Mouse (Mus musculus) hindbrain, embryonic 10.5 days (tissue): ENCODE results near the gene 6030452D12Rik. TPM values are rescaled to one million over a fixed set of nuclear protein-coding genes. Genes with fewer than 3 reads are reported as not detected.

Experiments used
- DNase-seq: peaks from one replicate; pipeline ENCODE4 v3.0.0-alpha.2; 2017; ENCODE audit warnings: low spot score
- H3K27ac ChIP-seq: fragments of 300-500 bp; sonication (generic); 2 replicates; pipeline ENCODE4 v1.5.1; 2016; ENCODE audit warnings: mild to moderate bottlenecking, moderate library complexity
- H3K27me3 ChIP-seq: fragments of 300-500 bp; sonication (generic); 2 replicates; pipeline ENCODE4 v1.6.1; 2016; ENCODE audit warnings: mild to moderate bottlenecking; ENCODE audit not compliant: poor library complexity, insufficient read depth, severe bottlenecking
- H3K36me3 ChIP-seq: fragments of 300-500 bp; sonication (generic); 2 replicates; pipeline ENCODE4 v1.6.1; 2016; ENCODE audit warnings: mild to moderate bottlenecking, moderate library complexity
- H3K4me1 ChIP-seq: fragments of 300-500 bp; sonication (generic); replicated peaks from 2 replicates; pipeline ENCODE4 v1.6.1; 2016; ENCODE audit warnings: mild to moderate bottlenecking
- H3K4me3 ChIP-seq: fragments of 300-500 bp; sonication (generic); 2 replicates; pipeline ENCODE4 v1.5.1; 2016; ENCODE audit warnings: mild to moderate bottlenecking, moderate library complexity
- H3K9me3 ChIP-seq: fragments of 300-500 bp; sonication (generic); 2 replicates; pipeline ENCODE4 v1.6.1; 2016; ENCODE audit warnings: mild to moderate bottlenecking, moderate library complexity
- WGBS: fragments of 180-500 bp; shearing (Covaris S2); methylation state at CpG from one replicate; pipeline ENCODE4 v1.1.7; 2016; 5-methylcytosine and 5-hydroxymethylcytosine counted together
- polyA plus RNA-seq: library from polyadenylated mRNA; unstranded; fragments of >200 nt; fragmentation: Nextera tagmentation; extraction: Ambion mirVana; gene quantifications from 2 replicates; pipeline ENCODE4 v1.2.1, GENCODE M21; 2016

Gene 6030452D12Rik
- polyA plus RNA-seq = not detected in 2 replicates

DNA sequence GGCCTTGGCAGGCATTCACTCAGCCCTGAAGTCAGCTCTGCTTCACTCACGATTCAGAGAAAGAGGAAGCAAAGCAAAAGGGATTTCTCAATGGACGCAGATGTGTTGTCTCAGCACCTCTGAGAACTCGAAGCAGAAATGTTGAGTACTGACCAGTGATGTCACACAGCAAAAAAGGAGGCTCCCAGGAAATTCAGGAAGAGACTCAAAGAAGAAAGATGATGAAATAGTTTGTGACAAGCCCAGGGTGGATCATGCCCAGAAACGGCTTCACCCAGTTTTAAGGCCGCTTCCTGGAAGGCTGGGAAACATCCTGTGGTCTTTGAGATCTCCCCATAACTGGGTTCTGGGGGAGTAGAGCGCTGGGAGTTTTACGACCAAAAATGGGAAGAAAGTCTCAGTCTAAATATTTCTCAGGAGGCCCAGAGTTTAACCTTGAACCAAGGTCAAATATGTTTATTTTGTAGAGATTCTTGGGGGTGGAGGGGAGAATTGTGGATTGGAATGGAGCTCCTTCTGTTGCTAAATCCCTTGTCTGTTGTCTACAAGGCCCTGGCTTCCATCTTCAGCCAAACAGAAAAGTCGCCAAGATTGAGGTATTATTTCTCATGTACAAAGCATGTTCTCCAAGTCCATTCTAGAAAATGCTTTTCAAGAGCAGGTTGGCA is at the start of gene 6030452D12Rik:
TSS of gene 6030452D12Rik (plus strand) at position 505 of the 668 bp plus-strand sequence.
- Histone ChIP-seq H3K27ac (no peak within 1 kb of the TSS), H3K36me3 (no peaks in the 10 kb centered on the region), H3K27me3 (peaks cover 2% of the 10 kb centered on the region), H3K4me3 (no peak within 1 kb of the TSS), H3K4me1 (no peaks in the 10 kb centered on the region), H3K9me3 (no peaks in the 10 kb centered on the region; the same call in 1 of the 2 replicates)
- DNase-seq = no peak
- 84% methylated on average over 8 of the region's 8 CpGs for WGBS

DNA sequence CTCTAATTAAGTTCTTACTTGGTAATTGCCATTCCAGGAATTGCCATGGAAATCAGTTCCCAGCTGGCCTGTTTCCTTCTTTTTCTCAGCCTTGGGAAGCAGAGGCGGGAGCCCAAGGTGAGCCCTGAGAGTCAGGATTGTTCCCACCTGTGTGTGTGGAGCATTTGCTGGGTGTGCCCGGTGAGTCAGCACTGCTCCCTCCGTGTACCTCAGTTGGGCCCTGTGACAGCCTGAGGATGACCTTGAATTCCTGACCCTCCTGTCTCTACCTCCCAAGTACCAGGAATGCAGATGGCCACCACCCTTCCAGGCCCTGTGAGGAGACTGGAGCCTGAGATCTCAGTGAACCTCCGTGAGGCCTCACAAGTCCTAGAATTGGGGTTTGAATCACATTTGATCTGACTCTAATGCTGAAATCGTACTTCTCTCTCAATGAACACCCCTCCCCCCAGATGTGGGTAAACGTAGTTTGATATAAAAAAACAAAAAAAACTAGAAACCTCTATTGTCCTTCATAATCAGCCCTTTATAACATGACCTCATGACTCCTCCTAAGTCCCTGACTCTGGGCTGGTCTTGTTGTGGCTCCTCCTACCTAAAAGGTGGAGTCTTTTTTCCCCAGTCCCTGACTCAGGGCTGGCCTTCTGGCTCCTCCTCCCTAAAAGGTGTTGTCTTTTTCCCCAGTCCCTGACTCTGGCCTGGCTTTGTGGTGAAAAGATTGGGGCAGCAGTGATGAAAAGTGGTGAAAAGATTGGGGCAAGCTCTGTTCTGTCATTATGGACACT is 48.8 kb upstream of the 6030452D12Rik start:
- no peaks in the 10 kb centered on the region for H3K27me3 ChIP-seq
- 82% methylated on average over 6 of the region's 6 CpGs for WGBS
- no peaks in the 10 kb centered on the region; the same call in 1 of the 2 replicates for H3K4me1 ChIP-seq
- no peaks in the 10 kb centered on the region for H3K36me3 ChIP-seq
- DNase-seq = no peak
- no peak overlapping the region; the same call in 1 of the 2 replicates for H3K27ac ChIP-seq
- no peaks in the 10 kb centered on the region for H3K9me3 ChIP-seq
- no peak overlapping the region for H3K4me3 ChIP-seq

DNA sequence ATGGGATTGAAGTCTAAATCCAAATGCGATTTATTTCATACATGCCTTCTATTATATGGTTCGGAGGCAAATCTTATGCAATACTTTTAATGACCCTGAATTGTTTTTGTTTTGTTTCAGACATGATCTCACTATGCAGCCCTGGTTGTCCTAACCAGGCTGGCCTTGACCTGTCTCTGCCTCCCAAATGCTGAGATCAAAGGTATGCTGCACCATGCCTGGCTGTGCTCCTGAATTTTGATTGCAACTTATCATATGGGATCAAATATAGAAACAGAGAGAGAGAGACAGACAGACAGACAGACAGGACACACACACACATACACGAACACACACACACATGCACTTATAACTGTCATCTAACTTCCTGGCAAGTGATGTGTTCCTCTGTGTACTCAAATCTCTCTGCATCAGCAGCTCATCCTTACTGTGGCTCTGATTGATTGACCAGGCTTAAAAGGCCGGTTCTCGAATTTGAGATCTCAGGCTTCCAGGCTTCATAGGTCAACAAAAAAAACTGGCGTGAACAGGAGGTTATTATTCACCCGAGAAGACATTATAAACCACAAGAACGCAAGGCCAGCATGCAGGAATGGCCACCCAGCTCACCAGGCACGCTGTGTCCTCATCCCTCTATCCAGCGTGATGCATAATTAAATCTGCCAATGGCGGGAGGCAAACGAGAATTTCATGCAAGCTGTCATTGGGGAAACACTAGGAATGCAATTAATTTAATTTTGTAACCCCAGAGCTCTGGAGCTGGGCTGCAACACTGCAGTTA is 47.4 kb upstream of the 6030452D12Rik start:
- Histone ChIP-seq H3K27ac (no peak overlapping the region), H3K36me3 (no peaks in the 10 kb centered on the region), H3K4me3 (no peak overlapping the region), H3K27me3 (no peaks in the 10 kb centered on the region), H3K4me1 (no peaks in the 10 kb centered on the region; the same call in 1 of the 2 replicates), H3K9me3 (0 out of 2 replicates have a peak, but pooled peaks cover under 1% of the 10 kb centered on the region)
- 78% methylated on average over 12 of the region's 12 CpGs for WGBS
- DNase-seq = no peak

DNA sequence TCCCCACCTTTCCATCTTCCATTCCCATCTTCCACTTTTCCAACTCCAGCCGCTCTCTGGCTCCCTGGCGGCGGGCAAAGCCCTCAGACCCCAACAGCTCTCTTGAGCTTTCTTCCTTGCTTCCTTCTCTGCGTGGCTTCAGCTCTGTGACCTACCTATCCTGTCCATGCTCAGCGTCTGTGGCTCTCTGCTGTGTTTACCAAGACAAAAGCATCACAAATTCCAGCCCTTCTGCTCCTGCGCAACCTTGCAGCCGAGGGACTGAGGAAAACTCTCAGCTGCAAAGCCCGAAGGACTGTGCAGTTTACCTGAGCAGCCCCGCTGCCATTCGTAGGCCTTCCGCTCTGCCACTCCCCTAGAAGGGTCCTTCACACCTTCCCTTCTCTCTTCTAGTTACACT is 46.3 kb upstream of the 6030452D12Rik start:
- Histone ChIP-seq H3K4me1 (no peaks in the 10 kb centered on the region; the same call in 1 of the 2 replicates), H3K27me3 (no peaks in the 10 kb centered on the region), H3K4me3 (no peak overlapping the region), H3K9me3 (0 out of 2 replicates have a peak, but pooled peaks cover 2% of the 10 kb centered on the region), H3K36me3 (no peaks in the 10 kb centered on the region), H3K27ac (no peak overlapping the region)
- no peak for DNase-seq
- WGBS = 74% methylated on average over 11 of the region's 11 CpGs

DNA sequence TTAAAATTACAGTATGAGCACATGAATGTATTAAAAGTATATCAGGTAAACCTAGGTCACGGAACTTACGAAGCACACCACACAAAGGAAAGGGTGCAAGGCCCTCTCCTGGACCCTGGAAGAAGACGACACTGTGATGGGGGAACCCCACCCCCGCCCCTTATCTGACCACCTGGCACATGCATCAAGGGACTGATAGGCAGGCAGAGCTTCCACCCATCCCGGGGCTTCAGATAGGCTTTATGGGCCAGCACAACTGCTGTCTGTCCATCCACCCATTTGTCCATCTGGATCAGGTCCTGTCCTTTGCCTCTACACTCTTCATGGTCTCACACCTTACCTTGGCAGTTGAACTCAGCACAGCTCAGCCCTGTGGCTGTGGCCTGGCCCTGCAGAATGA is 38.2 kb upstream of the 6030452D12Rik start:
- Histone ChIP-seq H3K36me3 (no peaks in the 10 kb centered on the region), H3K4me1 (peaks cover 16% of the 10 kb centered on the region), H3K4me3 (no peak overlapping the region), H3K9me3 (0 out of 2 replicates have a peak, but pooled peaks cover 2% of the 10 kb centered on the region), H3K27ac (no peak overlapping the region), H3K27me3 (no peaks in the 10 kb centered on the region)
- WGBS = 81% methylated on average over 5 of the region's 5 CpGs
- no peak for DNase-seq

DNA sequence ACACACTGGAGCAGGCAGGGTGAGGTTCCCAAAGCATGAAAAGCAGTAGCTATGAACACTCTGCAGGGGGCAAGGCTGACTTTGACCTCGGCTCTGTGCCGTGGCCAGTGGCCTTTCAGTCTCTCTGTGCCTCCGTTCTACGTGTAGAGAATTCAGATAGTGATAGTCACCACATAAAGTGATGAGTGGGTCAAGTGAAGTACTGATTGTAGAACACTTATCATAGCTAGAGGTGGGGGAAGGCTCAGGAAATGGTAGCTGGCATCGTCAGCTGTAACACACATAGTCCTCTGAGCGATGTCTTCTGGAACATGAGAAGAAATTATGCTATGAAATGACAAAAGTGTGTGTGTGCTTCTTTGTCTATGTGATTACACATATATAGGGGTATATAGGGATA is 36.5 kb upstream of the 6030452D12Rik start:
- H3K36me3 ChIP-seq = no peaks in the 10 kb centered on the region
- no peak for DNase-seq
- H3K27me3 ChIP-seq = no peaks in the 10 kb centered on the region
- H3K9me3 ChIP-seq = no peaks in the 10 kb centered on the region
- H3K4me3 ChIP-seq = no peak overlapping the region
- H3K27ac ChIP-seq = no peak overlapping the region
- peaks cover 16% of the 10 kb centered on the region for H3K4me1 ChIP-seq
- WGBS = 80% methylated on average over 6 of the region's 6 CpGs

DNA sequence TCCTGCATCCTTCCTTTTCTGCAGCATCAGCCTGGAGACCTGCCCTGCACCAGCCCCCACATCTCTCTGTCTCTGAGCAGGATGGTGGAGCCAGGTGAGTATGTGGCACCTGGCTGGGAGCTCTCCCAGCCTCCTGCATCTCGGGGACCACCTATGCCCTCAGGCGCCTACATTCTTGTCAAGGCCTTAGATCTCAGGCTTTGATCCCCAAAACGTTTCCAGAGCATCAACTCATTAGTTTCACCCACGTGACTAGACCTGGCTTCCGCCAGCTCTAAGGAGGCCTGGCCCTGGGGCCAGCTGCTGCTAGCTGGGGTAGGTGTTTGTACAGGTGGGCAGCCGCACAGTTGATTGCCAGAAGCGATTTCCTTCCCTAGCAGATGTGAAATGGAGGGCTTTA is 30.8 kb upstream of the 6030452D12Rik start:
- Histone ChIP-seq H3K27ac (no peak overlapping the region), H3K36me3 (no peaks in the 10 kb centered on the region), H3K4me1 (peaks cover 4% of the 10 kb centered on the region; the same call in 1 of the 2 replicates), H3K9me3 (no peaks in the 10 kb centered on the region), H3K27me3 (no peaks in the 10 kb centered on the region), H3K4me3 (no peak overlapping the region)
- 56% methylated on average over 7 of the region's 7 CpGs for WGBS
- DNase-seq = no peak

DNA sequence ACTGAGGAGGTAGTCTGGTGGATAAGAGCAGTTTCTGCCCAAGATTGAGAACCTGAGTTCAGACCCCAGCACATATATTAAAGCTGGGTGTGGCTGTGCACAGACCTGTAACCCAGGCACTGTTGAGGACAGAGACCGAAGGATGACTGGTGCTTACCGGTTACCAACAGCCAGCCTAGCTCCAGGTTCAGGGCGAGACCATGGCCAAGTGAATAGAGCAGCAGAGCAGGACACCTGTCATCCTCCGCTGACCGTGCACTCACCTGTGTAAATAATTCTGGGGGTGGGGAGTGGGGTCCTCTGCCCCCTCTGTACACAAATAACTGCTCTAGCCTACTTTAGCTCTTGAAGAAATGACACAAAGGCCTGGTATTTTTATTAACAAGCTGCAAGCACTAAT is 26.3 kb upstream of the 6030452D12Rik start:
- Histone ChIP-seq H3K4me1 (peaks cover 4% of the 10 kb centered on the region; the same call in 1 of the 2 replicates), H3K27me3 (no peaks in the 10 kb centered on the region), H3K9me3 (0 out of 2 replicates have a peak, but pooled peaks cover 4% of the 10 kb centered on the region), H3K36me3 (no peaks in the 10 kb centered on the region), H3K27ac (no peak overlapping the region), H3K4me3 (no peak overlapping the region)
- 89% methylated on average over 5 of the region's 5 CpGs for WGBS
- no peak for DNase-seq

DNA sequence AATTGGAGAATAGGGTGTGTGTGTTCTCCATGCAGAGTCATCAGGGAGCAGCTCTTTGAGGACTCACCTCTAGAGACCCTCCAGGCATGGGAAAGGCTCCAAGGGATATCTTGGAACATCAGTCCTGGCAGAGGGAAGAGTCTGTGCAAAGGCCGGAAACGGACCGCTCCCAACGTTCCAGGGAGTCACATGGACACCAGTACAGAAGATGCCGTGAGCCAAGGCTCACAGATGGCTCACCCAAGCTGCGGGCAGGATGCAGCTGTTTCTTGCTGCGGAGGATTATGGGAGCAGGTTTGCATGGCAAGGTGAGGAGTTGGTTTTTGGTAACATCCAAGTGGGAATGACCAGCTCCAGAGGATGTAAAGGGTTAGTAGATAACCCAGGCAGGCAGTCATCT is 3.9 kb downstream of the 6030452D12Rik start:
- WGBS = 92% methylated on average over 7 of the region's 7 CpGs
- no peaks in the 10 kb centered on the region for H3K36me3 ChIP-seq
- H3K4me1 ChIP-seq = peaks cover 22% of the 10 kb centered on the region
- H3K9me3 ChIP-seq = no peaks in the 10 kb centered on the region
- no peak overlapping the region for H3K27ac ChIP-seq
- no peak overlapping the region for H3K4me3 ChIP-seq
- DNase-seq = no peak
- peaks cover 42% of the 10 kb centered on the region for H3K27me3 ChIP-seq

DNA sequence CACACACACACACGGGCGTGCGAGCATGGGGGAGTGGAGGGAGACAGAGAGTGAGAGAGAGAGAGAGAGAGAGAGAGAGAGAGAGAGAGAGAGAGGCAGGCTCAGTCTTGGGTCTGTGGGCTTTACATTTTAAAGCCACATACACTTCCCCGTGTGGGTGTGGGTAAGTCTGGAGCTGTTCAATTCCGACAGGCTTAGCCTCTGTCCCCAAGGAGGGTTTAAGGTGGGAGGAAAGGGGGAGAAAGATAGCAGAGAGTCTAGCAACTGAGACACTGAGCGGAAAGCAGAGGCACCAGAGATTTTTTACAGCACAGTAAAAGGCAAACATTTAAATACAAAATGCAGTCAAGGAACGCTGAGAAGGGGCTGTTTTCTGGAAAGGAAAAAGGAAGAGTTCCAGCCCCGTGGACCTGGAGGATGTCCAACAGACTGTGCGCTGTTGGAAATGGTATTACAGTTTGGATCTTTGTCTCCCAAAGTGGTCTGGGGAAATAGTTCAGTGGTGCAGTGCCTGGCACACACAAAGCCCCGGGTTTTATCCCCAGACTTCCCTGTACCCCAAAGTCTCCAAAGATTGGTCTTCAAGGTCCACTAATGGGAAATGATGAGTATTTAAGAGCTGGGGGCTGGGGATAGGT is 5.1 kb downstream of the 6030452D12Rik start:
- no peaks in the 10 kb centered on the region for H3K9me3 ChIP-seq
- H3K4me3 ChIP-seq = no peak overlapping the region
- H3K27ac ChIP-seq = no peak overlapping the region
- no peak for DNase-seq
- H3K4me1 ChIP-seq = peaks cover 27% of the 10 kb centered on the region
- peaks cover 54% of the 10 kb centered on the region for H3K27me3 ChIP-seq
- no peaks in the 10 kb centered on the region for H3K36me3 ChIP-seq
- WGBS = 73% methylated on average over 10 of the region's 10 CpGs

DNA sequence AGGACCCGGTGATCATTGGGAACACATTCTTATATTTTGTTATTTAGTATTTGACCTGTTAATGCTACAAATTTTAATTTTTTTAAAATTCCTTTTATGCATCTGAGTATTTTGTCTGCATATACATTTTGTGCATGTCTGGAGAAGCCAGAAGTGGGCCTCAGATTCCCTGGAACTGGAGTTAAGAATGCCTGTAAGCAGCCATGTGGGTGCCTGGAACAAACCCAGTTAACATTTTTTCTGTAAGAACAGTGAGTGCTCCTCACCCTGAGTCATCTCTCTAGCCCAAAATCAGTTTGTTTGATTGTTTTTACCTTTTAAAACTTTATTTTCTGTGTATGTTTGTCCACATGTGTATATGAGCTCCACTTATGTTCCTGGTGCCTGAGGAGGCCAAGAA is 5.8 kb downstream of the 6030452D12Rik start:
- Histone ChIP-seq H3K4me3 (no peak overlapping the region), H3K9me3 (no peaks in the 10 kb centered on the region), H3K27me3 (peaks cover 61% of the 10 kb centered on the region), H3K4me1 (peaks cover 34% of the 10 kb centered on the region), H3K36me3 (no peaks in the 10 kb centered on the region), H3K27ac (no peak overlapping the region)
- 95% methylated on average over 1 of the region's 1 CpGs for WGBS
- no peak for DNase-seq

DNA sequence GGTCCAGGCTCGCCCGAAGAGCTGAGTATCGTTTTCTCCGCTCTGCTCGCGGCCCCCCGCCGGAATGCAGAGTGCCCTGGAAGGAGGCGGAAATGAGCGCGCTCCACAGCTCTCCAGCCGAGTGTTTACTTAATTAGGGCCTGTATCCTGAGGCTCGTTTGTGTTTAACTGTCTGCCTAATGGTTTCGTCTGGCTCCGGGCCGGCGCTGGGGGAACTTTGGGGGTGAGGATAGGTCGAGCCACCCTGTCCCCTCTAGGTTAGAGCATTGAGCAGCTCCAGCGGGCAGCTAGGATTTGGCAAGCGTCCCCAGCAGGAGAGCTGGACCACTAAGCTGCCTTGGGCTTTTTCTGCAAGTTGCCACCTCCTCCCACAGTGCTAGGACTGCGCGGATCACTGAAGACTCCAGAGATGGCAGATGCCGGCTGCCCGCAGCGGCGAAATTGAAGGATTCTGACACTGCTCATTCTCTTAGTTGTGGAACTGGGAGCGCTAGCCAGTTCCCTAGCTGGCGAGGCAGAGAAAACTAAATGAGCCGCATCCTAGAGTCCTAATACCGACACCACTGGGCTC is 7.5 kb downstream of the 6030452D12Rik start:
- peaks cover 78% of the 10 kb centered on the region for H3K27me3 ChIP-seq

More for the DNA sequence above, 7.5 kb downstream of the 6030452D12Rik start:
- peak; percentile 72 for DNase-seq
- peak overlapping the region; percentile 56 for H3K4me3 ChIP-seq
- no peaks in the 10 kb centered on the region for H3K9me3 ChIP-seq
- peaks cover 43% of the 10 kb centered on the region for H3K4me1 ChIP-seq
- under 1% methylated on average over 30 of the region's 30 CpGs for WGBS
- H3K27ac ChIP-seq = peak overlapping the region; percentile 78
- no peaks in the 10 kb centered on the region for H3K36me3 ChIP-seq
